Mouse (Mus musculus) layer of hippocampus, postnatal 25 days (tissue): ENCODE results near the gene Arl5c. TPM values are rescaled to one million over a fixed set of nuclear protein-coding genes. Genes with fewer than 3 reads are reported as not detected.
"Not testable (repeated sequence)": the region's sequence is repeated elsewhere in the genome, so short reads cannot be mapped to it uniquely, and the experiment has no call there.

Experiments used
- DNase-seq, 2 experiments: peaks; one replicate each; pipeline ENCODE4 v3.0.0; 2022; ENCODE audit warnings: mixed read lengths in 2 of 2, low spot score in 1 of 2; ENCODE audit errors: extremely low spot score in 1 of 2
- total RNA-seq, 2 experiments: library from RNA; stranded (reverse); gene quantifications; 2 replicates each; pipeline ENCODE4 v1.2.3; 2021

Arl5c gene
- total RNA-seq, 2 experiments from 2014 or later, result 0.71 to 1.2 TPM

GRCm38 (mm10) chr11:97970771-97971170 is 25.2 kb downstream of the Arl5c start:
- no peak for DNase-seq

DNA sequence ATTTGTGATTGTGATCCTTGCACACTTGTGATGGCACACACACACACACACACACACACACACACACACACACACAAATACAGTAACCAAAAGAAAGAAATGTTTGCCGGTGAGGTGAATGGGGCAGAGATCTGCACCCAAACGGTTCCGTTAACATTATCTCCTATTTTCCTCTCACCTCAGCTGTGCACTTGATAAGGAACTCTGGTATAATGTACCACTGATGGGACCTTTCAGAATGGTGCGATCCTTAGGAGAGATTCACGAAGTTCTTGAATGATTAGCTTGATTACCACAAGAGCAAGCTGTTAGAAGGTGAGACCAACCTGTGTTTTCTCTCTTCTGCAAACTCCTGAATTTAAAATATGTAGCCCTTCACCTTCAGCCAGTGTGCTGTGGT is 27.6 kb downstream of the Arl5c start:
- no peak for DNase-seq

DNA sequence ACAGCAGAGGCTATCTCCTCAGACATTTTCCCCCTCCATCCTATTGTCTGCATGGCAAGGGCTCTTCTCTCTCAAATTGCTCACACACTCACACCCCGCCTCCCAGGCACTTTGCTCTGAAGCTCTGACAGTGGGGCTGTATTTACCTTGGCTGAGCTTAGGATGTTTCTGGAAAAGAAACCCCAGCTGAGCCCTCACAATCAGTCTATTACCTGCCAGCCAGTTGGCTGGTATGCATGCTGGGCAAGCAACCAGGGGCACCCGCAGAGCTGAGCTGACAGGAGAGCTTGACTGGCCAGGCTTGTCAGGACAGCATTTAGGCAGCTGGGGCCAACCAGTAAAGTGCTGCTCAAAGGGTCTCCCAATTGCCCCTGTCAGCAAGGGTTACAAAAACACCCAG is 28.9 kb downstream of the Arl5c start:
- no peak for DNase-seq

DNA sequence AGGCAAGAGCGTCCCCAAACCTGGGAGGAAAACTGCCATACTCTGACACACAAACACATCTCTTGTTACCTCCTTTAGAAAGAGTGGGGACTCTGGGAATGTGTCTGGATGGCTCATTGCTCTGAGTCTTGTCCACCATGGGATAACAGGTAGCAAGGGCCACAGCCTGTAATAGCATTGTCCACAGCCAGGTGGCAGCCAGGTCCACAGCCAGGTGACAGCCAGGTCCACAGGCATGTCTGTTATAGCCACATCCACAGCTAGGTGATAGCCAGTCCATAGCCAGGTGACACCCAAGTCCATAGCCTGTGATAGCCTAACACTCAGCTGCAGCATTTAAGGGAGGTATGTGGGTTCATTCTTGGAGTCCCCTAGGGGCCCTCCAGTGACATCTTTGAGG is 35.1 kb downstream of the Arl5c start:
- no peak for DNase-seq

GRCm38 (mm10) chr11:97959300-97959680 is 36.7 kb downstream of the Arl5c start:
- peak in 1 of 2 experiments; percentile 17 for DNase-seq

DNA sequence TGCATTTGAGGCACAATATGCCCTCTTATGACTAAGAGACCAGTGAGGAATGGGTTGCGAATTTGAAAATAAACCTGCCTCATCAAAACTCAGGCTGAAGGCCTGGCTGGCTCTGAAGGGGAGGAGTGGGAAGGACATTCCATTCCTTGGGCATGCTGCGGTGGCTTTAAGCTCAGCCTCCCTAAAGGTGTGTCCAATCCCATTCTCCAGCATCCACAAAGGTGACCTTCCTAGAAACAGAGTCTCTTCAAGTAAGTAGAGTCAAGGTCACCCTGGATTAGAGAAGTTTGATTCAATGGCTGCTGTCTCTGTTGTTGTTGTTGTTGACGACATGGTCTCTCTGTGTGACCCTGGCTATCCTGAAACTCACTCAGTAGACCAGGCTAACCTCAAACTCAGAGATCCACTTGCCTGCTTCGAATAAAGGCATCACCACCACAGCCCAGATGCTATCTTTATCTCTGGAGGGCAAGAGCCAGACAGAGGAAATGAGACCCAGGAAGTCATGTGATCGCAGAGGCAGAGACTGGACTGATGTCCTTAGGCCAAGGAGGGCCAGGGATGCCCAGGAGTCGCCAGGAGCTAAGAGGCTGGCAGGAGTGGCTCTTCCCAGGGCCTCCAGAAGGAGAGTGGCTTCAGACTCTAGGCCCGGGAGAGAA is 37.2 kb downstream of the Arl5c start:
- no peak for DNase-seq

DNA sequence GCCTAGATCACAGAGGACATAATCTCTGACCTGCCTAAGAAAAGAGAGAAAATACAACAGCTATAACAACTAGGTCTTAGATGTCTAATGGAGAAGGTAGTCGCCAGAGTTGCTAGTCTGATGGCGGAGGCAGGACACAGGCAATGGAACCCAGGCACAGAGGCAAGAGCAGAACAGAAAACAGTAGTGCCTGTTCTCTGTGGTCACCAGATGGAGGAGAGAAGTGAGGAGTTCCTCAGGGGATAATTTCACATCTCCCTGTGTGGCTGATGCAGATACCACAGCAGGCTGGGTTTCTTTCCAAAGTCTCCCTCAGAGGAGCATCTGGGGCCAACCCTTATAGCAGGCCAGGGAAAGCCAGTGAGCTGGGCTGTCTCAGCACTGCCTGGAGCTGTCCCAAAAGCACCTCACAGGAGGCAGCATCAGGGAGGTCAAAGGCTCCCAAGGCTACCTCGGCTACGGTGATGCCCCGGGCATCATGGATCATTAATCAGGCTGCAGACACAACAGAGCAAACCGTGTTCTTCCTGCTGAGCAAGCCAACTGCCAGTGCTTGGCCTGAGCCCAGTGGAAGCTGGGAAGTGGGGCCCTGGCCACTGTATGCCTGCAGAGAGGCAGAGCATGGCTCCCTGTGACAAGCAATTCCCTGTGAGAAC is 38.9 kb downstream of the Arl5c start:
- no peak for DNase-seq

DNA sequence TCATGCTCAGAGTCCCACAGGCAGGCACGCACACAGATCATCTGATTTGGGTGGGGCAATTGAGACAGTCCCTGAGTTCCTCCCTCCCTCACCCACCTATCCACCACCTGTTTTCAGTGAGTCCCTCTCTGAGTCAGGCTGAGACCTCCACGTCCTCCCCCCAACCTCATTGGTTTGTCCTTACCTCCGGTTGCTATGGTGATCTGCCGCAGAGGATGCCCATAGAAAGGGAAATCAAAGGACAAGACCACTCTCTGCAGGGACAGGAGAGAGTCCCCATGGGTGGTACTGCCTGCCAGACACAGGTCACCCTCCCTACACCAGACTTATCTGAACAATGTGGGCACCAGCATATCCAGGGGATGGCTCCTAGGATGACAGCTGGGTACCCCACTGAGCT is 40.1 kb downstream of the Arl5c start:
- no peak for DNase-seq

DNA sequence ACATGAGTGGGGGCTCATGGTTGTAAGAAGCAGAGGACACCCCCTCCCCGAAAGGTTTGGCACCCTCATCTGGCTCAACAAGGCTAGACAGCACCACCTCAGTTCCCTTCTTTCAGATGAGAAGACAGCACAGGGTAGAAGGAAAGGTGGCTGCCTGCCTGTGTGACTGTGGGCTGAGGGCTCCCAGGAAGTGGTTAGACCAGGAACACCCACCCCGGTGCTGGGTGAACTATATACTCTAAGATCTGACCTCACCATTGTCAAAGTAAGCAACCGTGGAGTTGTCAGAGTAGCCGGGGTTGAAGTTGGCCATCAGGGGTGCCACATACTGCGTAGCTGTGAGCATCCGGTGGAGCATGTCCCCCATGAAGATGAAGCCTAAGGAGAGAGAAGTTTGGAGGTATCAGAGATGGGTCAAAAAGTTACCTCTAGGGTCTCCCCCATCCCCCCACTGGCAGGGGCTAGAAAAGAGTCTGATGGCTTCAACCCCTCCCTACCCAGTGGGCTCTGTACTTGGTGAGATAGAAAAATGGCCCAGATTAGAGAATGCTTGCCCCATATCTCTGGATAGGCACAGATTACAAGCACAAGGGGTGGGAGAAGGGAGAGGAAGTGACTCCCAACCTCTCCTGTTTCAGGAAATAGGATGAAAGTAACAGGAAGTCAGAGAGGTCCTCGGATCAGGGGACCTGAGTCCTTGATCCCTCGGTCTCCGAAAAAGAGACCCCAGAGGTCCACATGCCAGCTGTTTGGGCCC is 40.7 kb downstream of the Arl5c start:
- no peak for DNase-seq

DNA sequence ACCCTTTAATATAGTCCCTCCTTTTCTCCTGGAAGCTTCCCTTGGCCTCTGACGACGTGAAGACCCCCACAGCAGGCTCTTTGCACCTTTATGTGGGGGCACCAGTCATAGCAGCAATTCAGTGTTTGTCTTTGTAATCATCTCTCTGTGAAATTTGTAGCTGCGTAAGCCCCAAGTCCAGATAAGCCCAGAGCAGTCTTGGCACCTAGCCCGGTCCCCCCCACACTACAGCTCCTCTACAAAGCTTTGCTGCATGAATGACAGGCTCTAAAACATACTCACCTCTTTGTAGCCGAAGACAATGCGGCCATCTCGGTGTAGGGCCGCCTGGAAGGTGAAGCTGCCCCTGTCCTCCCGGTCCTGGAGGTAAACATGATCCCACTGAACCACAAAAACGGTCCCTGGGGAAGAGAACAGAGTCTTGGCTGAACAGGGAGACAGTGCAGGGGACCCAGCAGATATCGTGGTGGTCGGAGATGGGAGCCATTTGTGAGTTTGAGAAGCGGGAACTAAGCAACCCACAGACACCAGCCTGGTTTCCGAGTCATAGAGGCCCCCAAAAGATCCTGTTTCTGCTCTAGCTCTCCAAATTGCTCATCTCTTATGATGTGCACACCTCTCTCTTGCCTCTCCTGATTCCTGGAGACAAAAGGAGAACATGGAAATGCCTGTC is 41.4 kb downstream of the Arl5c start:
- no peak for DNase-seq

- no peak for DNase-seq
These were observed 42.1 kb downstream of the Arl5c start for GRCm38 (mm10) chr11:97953939-97954275.

DNA sequence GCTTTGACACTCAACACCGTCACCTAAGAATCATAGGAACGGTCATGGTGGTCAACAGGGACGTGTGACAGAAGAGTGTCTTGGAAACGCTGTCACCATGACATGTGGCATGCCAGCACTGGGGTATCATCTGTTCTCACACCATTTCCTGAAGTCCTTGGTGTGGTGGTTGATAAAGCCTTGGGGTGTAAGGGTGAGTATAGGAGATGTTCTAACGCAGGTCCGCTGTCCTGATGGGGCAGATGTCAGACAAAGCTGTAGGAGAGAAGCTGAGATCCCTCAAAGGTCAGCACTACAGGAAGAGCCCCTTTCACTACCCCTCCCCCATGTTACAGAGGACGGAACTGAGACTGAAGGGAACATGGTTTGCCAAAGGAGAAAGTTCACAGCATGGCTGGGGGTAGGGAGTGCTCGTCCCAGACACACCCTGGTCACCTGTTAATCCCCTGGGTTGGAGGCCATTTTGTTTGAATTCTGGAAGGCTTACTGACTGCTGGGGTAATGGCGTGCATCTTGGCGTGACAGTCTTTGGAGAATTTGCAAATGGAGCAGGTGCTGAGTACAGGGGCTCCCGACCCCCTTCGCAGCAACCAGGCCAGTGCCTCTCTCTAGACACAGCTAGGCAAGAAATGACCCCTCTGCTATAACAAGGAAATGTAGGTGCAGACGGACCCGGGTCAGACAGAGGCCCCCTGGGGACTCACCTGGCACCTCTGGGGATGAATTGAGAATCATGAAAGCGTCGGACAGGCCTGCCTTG is 42.6 kb downstream of the Arl5c start:
- DNase-seq, result no peak

DNA sequence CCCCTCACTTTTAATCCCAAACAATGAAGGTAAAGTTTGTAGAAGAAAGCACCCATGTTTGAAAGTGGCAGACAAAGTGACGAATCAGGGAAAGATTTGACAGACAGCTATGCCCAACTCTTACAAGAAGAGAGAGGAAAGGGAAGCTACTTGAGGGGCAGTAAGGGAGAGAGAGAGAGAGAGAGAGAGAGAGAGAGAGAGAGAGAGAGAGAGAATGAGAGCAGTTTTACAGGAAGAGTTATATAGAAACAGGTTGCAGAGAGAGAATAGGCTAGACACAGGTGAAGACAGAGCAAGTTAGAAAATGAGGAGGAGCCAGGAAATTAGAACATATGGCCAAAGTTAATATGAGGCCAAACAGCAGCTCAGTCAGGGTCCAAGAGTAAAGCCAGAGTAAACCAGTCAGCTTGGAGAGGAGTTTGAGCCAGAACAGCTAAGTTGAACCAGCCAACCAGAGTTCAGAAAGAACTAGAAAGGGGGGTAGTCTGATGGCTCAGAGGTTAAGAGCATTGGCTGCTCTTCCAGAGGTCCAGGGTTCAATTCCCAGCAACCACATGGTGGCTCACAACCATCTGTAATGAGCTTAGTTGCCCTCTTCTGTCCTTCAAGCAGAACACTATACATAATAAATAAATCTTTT is 43.5 kb downstream of the Arl5c start:
- no peak for DNase-seq

GRCm38 (mm10) chr11:97949703-97950475 is 46.1 kb downstream of the Arl5c start:
- no peak for DNase-seq

- peak in 1 of 2 experiments; percentile 51 for DNase-seq
These were observed 48.6 kb downstream of the Arl5c start for GRCm38 (mm10) chr11:97947426-97947825.

- DNase-seq, result not testable (repeated sequence)
These were observed 50.2 kb downstream of the Arl5c start for GRCm38 (mm10) chr11:97945738-97946289.

DNA sequence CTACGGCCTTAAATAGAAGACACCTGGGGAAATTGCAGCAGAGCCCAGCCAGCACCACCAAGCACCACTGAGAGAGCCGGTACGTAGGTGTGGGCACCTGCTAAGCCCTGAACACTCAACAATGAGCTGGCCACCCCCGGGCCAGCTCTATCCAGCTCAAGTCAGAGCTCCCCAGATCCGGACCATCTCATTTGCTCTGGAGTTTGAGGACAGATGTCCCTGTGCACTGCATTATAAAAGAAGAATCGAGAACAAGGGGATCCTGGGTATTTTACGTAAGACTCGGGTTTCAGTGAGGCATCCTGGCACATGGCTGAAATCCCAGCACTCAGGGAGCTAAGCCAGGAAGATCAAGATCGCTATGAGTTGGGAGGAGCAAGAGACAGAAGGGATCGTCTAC is 51.0 kb downstream of the Arl5c start:
- DNase-seq, result no peak

GRCm38 (mm10) chr11:97943256-97943655 is 52.7 kb downstream of the Arl5c start:
- DNase-seq, result no peak
